Mouse (Mus musculus): ENCODE data around the gene Ntn1.

Ntn1 gene

GRCm38 (mm10) chr11:68164408-68164807 lies 236.2 kb downstream of the Ntn1 start:
- DNase-seq: no peak

DNA sequence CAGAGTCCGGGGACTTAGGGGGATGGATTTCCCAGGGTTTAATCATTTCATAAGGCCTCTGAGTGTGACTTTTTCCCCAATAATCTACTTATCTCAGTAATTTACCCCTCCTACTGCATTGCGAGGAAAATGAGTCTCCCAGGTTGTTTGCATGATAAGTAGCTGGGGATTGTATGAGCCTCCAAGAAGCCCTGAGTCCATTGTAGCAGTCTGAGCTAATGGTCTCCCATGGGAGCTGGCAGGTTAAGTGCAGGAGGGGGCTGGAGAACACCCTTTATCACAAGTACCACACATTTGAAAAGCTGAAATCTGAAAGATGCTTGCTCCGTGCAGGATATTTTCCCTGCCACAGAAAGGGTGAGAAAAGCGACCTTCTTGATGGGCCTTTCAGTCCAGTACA lies 240.8 kb downstream of the Ntn1 start:
- no peak for DNase-seq

Data from right cerebral cortex, postnatal 14 days (tissue).